Mouse (Mus musculus): Measurements from ENCODE around the gene Zfp558.
"Not testable (repeated sequence)": the region's sequence is repeated elsewhere in the genome, so short reads cannot be mapped to it uniquely, and the experiment has no call there.

Zfp558 gene

GRCm38 (mm10) chr9:18478168-18478567 lies at the start of gene Zfp558, which contains the start of gene Mbd3l1:
Zfp558 (minus strand) TSS chr9:18478268.
Mbd3l1 (plus strand) TSS chr9:18478359.
- no peak for DNase-seq

- no peak for DNase-seq
These were observed 30.0 kb upstream of the Zfp558 start for GRCm38 (mm10) chr9:18508098-18508497.

GRCm38 (mm10) chr9:18473324-18474128 lies 4.5 kb downstream of the Zfp558 start:
- DNase-seq = peak; percentile 23

- DNase-seq = no peak
These were observed 10.1 kb downstream of the Zfp558 start for GRCm38 (mm10) chr9:18468005-18468404.

- DNase-seq = no peak
These were observed 10.7 kb downstream of the Zfp558 start for GRCm38 (mm10) chr9:18467350-18467749.

- DNase-seq = no peak
These were observed 21.5 kb downstream of the Zfp558 start for GRCm38 (mm10) chr9:18456520-18456919.

- no peak for DNase-seq
These were observed 46.4 kb downstream of the Zfp558 start for GRCm38 (mm10) chr9:18431687-18432086.

GRCm38 (mm10) chr9:18430354-18430753 lies 47.7 kb downstream of the Zfp558 start, which contains the start of gene Mbd3l2:
Mbd3l2 (plus strand) TSS chr9:18430654.
- DNase-seq = no peak

- not testable (repeated sequence) for DNase-seq
These were observed 65.7 kb downstream of the Zfp558 start for GRCm38 (mm10) chr9:18412371-18412770.

All from cerebellum, adult 11-12 months (tissue).